23 mouse cellular contexts compared by ENCODE assay signal in genomic region chr19:14347429-14347828, GRCm38 (mm10).
A peak's percentile ranks its signal among the peaks of the same experiment; 100 is the strongest.
DNase-seq lines count a peak whose midpoint lies in the region; ATAC-seq and TF ChIP-seq lines count a peak whose summit lies in the region.
"Had no signal": no experiment of that assay in that cellular context is flagged by ENCODE, and none has a peak within 500 bp of the region (broad histone marks: within the 10 kb centered on the region; RNA-seq: fewer than 3 reads in every experiment).

No protein-coding gene starts in this region.

- no peak overlapping the region for H3K4me3 ChIP-seq in heart, postnatal 0 days (ENCODE audit: low read depth, low read length)
- no peak overlapping the region for H3K4me3 ChIP-seq in midbrain, embryonic 11.5 days (ENCODE audit: low read depth, low read length)
- H3K4me3 ChIP-seq in midbrain, embryonic 13.5 days (replicated peaks): no peak overlapping the region
- H3K4me3 ChIP-seq in limb, embryonic 11.5 days (ENCODE audit: low read depth, low read length): no peak overlapping the region
- H3K4me3 ChIP-seq: heart, embryonic 10.5 days; hindbrain, embryonic 15.5 days; intestine, embryonic 15.5 days; limb, embryonic 15.5 days; myocyte had no signal

- no peak overlapping the region for H3K9ac ChIP-seq in heart, postnatal 0 days (replicated peaks; ENCODE audit: low read depth, low read length)
- H3K9ac ChIP-seq in midbrain, embryonic 11.5 days (ENCODE audit: low read length): no peak overlapping the region
- no peak overlapping the region for H3K9ac ChIP-seq in midbrain, embryonic 13.5 days (replicated peaks)
- no peak overlapping the region for H3K9ac ChIP-seq in limb, embryonic 11.5 days (ENCODE audit: low read length)
- H3K9ac ChIP-seq: hindbrain, embryonic 15.5 days; intestine, embryonic 15.5 days; limb, embryonic 15.5 days had no signal

- ATAC-seq in heart, postnatal 0 days (ENCODE audit: insufficient read depth, low read depth): no peak; the same call in 1 of the 2 replicates
- ATAC-seq in midbrain, embryonic 11.5 days (ENCODE audit: low FRiP score): 0 out of 2 replicates have a peak, but pooled peaks have one; percentile 40
- ATAC-seq in midbrain, embryonic 13.5 days: no peak
- ATAC-seq in limb, embryonic 11.5 days (ENCODE audit: insufficient number of reproducible peaks, low FRiP score, low TSS enrichment, low read depth): no peak
- ATAC-seq: CD4-positive, CD25-positive, alpha-beta regulatory T cell, adult 4 months; forebrain, embryonic 14.5 days; intestine, embryonic 15.5 days had no signal

- TF ChIP-seq CTCF in heart, postnatal 0 days (IDR thresholded peaks at IDR 0.05; ENCODE audit: low read depth): no peak

- no peaks in the 10 kb centered on the region for H3K9me3 ChIP-seq in heart, postnatal 0 days (replicated peaks; ENCODE audit: control insufficient read depth, low read length)
- H3K9me3 ChIP-seq in midbrain, embryonic 11.5 days (ENCODE audit: control insufficient read depth, low read length): no peaks in the 10 kb centered on the region
- H3K9me3 ChIP-seq in midbrain, embryonic 13.5 days: no peaks in the 10 kb centered on the region
- no peaks in the 10 kb centered on the region for H3K9me3 ChIP-seq in limb, embryonic 11.5 days (ENCODE audit: control insufficient read depth, low read length)
- H3K9me3 ChIP-seq: heart, embryonic 10.5 days; hindbrain, embryonic 15.5 days; intestine, embryonic 15.5 days; limb, embryonic 15.5 days had no signal

- no peak overlapping the region for H3K27ac ChIP-seq in heart, postnatal 0 days (ENCODE audit: low read depth)
- no peak overlapping the region for H3K27ac ChIP-seq in midbrain, embryonic 11.5 days (ENCODE audit: low read depth, low read length)
- H3K27ac ChIP-seq in midbrain, embryonic 13.5 days: no peak overlapping the region; the same call in 1 of the 2 replicates
- H3K27ac ChIP-seq in limb, embryonic 11.5 days (replicated peaks; ENCODE audit: low read depth, low read length): peak overlapping the region; percentile 68; the same call in 1 of the 2 replicates
- H3K27ac ChIP-seq: heart, embryonic 10.5 days; hindbrain, embryonic 15.5 days; intestine, embryonic 15.5 days; limb, embryonic 15.5 days had no signal

- H3K27me3 ChIP-seq in heart, postnatal 0 days (ENCODE audit: control insufficient read depth, insufficient read depth, low read length): peaks cover 10% of the 10 kb centered on the region; the same call in 1 of the 2 replicates
- H3K27me3 ChIP-seq in midbrain, embryonic 11.5 days (ENCODE audit: control insufficient read depth, insufficient read depth, low read length): peaks cover 2% of the 10 kb centered on the region; the same call in 1 of the 2 replicates
- H3K27me3 ChIP-seq in midbrain, embryonic 13.5 days: peaks cover 45% of the 10 kb centered on the region
- no peaks in the 10 kb centered on the region for H3K27me3 ChIP-seq in limb, embryonic 11.5 days (ENCODE audit: control insufficient read depth, insufficient read depth, low read length)
- H3K27me3 ChIP-seq: hindbrain, embryonic 15.5 days; intestine, embryonic 15.5 days; limb, embryonic 15.5 days had no signal

- no peaks in the 10 kb centered on the region for H3K4me1 ChIP-seq in heart, postnatal 0 days (ENCODE audit: control insufficient read depth, insufficient read depth)
- peaks cover 8% of the 10 kb centered on the region for H3K4me1 ChIP-seq in midbrain, embryonic 11.5 days (ENCODE audit: control insufficient read depth, insufficient read depth, low read length)
- H3K4me1 ChIP-seq in midbrain, embryonic 13.5 days (replicated peaks): peaks cover 14% of the 10 kb centered on the region
- H3K4me1 ChIP-seq in limb, embryonic 11.5 days (ENCODE audit: control insufficient read depth, insufficient read depth, low read length): peaks cover 7% of the 10 kb centered on the region
- H3K4me1 ChIP-seq: heart, embryonic 10.5 days; hindbrain, embryonic 15.5 days; intestine, embryonic 15.5 days had no signal

- H3K36me3 ChIP-seq in heart, postnatal 0 days (replicated peaks; ENCODE audit: control insufficient read depth, insufficient read depth, low read length): no peaks in the 10 kb centered on the region
- no peaks in the 10 kb centered on the region for H3K36me3 ChIP-seq in midbrain, embryonic 11.5 days (ENCODE audit: control insufficient read depth, insufficient read depth, low read length)
- H3K36me3 ChIP-seq in midbrain, embryonic 13.5 days: no peaks in the 10 kb centered on the region
- no peaks in the 10 kb centered on the region for H3K36me3 ChIP-seq in limb, embryonic 11.5 days (ENCODE audit: control insufficient read depth, insufficient read depth, low read length)
- H3K36me3 ChIP-seq: heart, embryonic 10.5 days; hindbrain, embryonic 15.5 days; intestine, embryonic 15.5 days; limb, embryonic 15.5 days had no signal

- peak; percentile 13 for DNase-seq in heart, postnatal 0 days (ENCODE audit: low spot score)
- DNase-seq in heart, adult 9 months (ENCODE audit: low spot score in 2 of 2): no peak
- no peak for DNase-seq in midbrain, embryonic 11.5 days (ENCODE audit: low spot score, missing footprints)
- peak; percentile 89 for DNase-seq in Muller cell, postnatal 12 days (ENCODE audit: inconsistent ontology term)
- DNase-seq in limb, embryonic 11.5 days (ENCODE audit: low spot score): no peak
- DNase-seq in thymus, postnatal 25 days: no peak
- DNase-seq: adrenal gland, postnatal 25 days; cerebellum, adult 18-20 months; cerebellum, postnatal 25 days; heart, postnatal 4 days; kidney, adult 9 months; kidney, postnatal 25 days; lung, adult 2 months; midbrain, embryonic 14.5 days; thymus, postnatal 36 days had no signal

- no peak for TF ChIP-seq EP300 in heart, postnatal 0 days (IDR thresholded peaks at IDR 0.05; ENCODE audit: low read depth)

- H3K4me2 ChIP-seq in heart, postnatal 0 days (ENCODE audit: low read depth, low read length): no peak overlapping the region
- H3K4me2 ChIP-seq in midbrain, embryonic 11.5 days: no peak overlapping the region
- no peak overlapping the region for H3K4me2 ChIP-seq in midbrain, embryonic 13.5 days (replicated peaks)
- H3K4me2 ChIP-seq in limb, embryonic 11.5 days (ENCODE audit: low read depth, severe bottlenecking): no peak overlapping the region
- H3K4me2 ChIP-seq: hindbrain, embryonic 15.5 days; intestine, embryonic 15.5 days; limb, embryonic 15.5 days had no signal

Comparison
In these comparisons a context has a peak if more than half of its experiments do, and no peak if none do; other contexts are left out.
1. DNase-seq: peak in heart, postnatal 0 days (single experiment) and Muller cell, postnatal 12 days (single experiment); none in heart, adult 9 months (0 of 2), midbrain, embryonic 11.5 days (single experiment), limb, embryonic 11.5 days (single experiment) and thymus, postnatal 25 days (single experiment).